Mouse (Mus musculus): ENCODE results near the gene Hsf2.

Hsf2 gene

GRCm38 (mm10) chr10:57485908-57486541 is at the start of gene Hsf2:
Hsf2 (plus strand) TSS chr10:57486385.
- DNase-seq (ENCODE audit: low spot score in 2 of 2), result peak; percentile 91

GRCm38 (mm10) chr10:57437898-57438297 is 48.3 kb upstream of the Hsf2 start:
- peak; percentile 3 to 23 for DNase-seq (ENCODE audit: low spot score in 2 of 2)

GRCm38 (mm10) chr10:57441049-57441448 is 45.1 kb upstream of the Hsf2 start:
- peak in 1 of 2 experiments; percentile 8 for DNase-seq (ENCODE audit: low spot score in 2 of 2)

- DNase-seq (ENCODE audit: low spot score in 2 of 2), result no peak
These were observed 41.8 kb upstream of the Hsf2 start for GRCm38 (mm10) chr10:57444392-57444791.

GRCm38 (mm10) chr10:57445655-57446054 is 40.5 kb upstream of the Hsf2 start:
- DNase-seq (ENCODE audit: low spot score in 2 of 2), result no peak

- DNase-seq (ENCODE audit: low spot score in 2 of 2), result no peak
These were observed 38.5 kb upstream of the Hsf2 start for GRCm38 (mm10) chr10:57447657-57448050.

- DNase-seq (ENCODE audit: low spot score in 2 of 2), result peak; percentile 38 to 72
These were observed 38.0 kb upstream of the Hsf2 start for GRCm38 (mm10) chr10:57448051-57448716.

- DNase-seq (ENCODE audit: low spot score in 2 of 2), result peak in 1 of 2 experiments; percentile 39
These were observed 22.9 kb upstream of the Hsf2 start for GRCm38 (mm10) chr10:57463298-57463697.

GRCm38 (mm10) chr10:57465768-57466167 is 20.4 kb upstream of the Hsf2 start:
- DNase-seq (ENCODE audit: low spot score in 2 of 2), result no peak

- DNase-seq (ENCODE audit: low spot score in 2 of 2), result no peak
These were observed 8.9 kb upstream of the Hsf2 start for GRCm38 (mm10) chr10:57477121-57477843.

- DNase-seq (ENCODE audit: low spot score in 2 of 2), result no peak
These were observed 4.5 kb upstream of the Hsf2 start for GRCm38 (mm10) chr10:57481717-57482116.

GRCm38 (mm10) chr10:57484741-57485140 is 1.4 kb upstream of the Hsf2 start:
- DNase-seq (ENCODE audit: low spot score in 2 of 2), result no peak

- no peak for DNase-seq (ENCODE audit: low spot score in 2 of 2)
These were observed 422 bp downstream of the Hsf2 start for GRCm38 (mm10) chr10:57486542-57487071.

- no peak for DNase-seq (ENCODE audit: low spot score in 2 of 2)
These were observed 1.0 kb downstream of the Hsf2 start for GRCm38 (mm10) chr10:57487201-57487600.

- no peak for DNase-seq (ENCODE audit: low spot score in 2 of 2)
These were observed 2.4 kb downstream of the Hsf2 start for GRCm38 (mm10) chr10:57488591-57488990.

GRCm38 (mm10) chr10:57492050-57492449 is 5.9 kb downstream of the Hsf2 start:
- DNase-seq (ENCODE audit: low spot score in 2 of 2), result no peak

GRCm38 (mm10) chr10:57499414-57500156 is 13.4 kb downstream of the Hsf2 start:
- no peak for DNase-seq (ENCODE audit: low spot score in 2 of 2)

- no peak for DNase-seq (ENCODE audit: low spot score in 2 of 2)
These were observed 28.4 kb downstream of the Hsf2 start for GRCm38 (mm10) chr10:57514616-57515015.

GRCm38 (mm10) chr10:57515278-57515677 is 29.1 kb downstream of the Hsf2 start:
- no peak for DNase-seq (ENCODE audit: low spot score in 2 of 2)

GRCm38 (mm10) chr10:57526469-57526868 is 40.3 kb downstream of the Hsf2 start:
- no peak for DNase-seq (ENCODE audit: low spot score in 2 of 2)

- no peak for DNase-seq (ENCODE audit: low spot score in 2 of 2)
These were observed 44.9 kb downstream of the Hsf2 start for GRCm38 (mm10) chr10:57531076-57531475.
